Mouse (Mus musculus): Measurements from ENCODE around the gene Fez2. TPM values are rescaled to one million over a fixed set of nuclear protein-coding genes. Genes with fewer than 3 reads are reported as not detected.

The Fez2 gene
- polyA plus RNA-seq, 1 experiment from 2014 or later, result 60.5 TPM

DNA sequence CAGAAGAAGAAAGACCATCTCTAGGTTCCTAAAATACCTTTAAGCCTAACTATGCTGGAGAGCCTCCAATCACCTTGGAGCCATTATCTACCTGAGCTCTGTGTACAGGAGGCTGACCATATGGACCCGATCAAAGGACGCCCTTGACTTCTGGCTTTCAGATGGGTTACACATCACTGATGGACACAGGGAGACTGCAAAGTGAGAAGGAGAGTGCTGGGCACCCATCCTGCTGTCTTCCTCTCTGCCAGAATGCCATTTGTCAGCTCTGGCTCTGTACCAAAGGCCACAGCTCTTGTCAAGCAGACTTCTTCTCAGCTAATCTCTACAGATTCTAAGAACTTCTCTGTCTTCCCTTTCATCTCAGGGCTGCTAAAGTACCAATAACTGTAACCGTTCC lies 12.6 kb downstream of the Fez2 start:
- Histone ChIP-seq H3K9me3 (no peaks in the 10 kb centered on the region), H3K27ac (replicated peaks) (no peak overlapping the region), H3K27me3 (no peaks in the 10 kb centered on the region), H3K4me2 (no peak overlapping the region), H3K36me3 (peaks cover 5% of the 10 kb centered on the region; the same call in 1 of the 2 replicates), H3K4me3 (no peak overlapping the region), H3K4me1 (replicated peaks) (peaks cover 1% of the 10 kb centered on the region; the same call in 1 of the 2 replicates), H3K9ac (no peak overlapping the region)
- no peak for ATAC-seq (ENCODE audit: low FRiP score, low read depth)
- 88% methylated on average over 3 of the region's 3 CpGs for WGBS

DNA sequence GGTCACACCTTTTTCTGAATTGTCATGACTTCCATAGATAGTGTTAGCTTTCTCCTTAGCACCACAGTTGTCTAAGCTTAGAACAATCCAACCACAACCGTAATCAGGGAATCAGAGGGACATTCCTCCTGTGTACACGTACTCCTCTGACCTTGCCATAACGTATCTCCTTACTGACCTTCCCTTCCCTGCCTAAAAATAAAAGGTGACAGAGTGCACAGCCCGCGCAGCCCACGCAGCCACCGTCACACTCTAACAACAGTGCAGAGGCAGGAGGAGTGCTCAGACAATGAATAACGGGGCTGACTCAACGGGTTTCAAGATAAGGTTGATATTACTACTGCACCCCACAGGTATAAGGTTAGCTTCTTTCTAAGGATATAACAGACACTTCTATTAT lies 14.1 kb downstream of the Fez2 start:
- Histone ChIP-seq H3K9ac (no peak overlapping the region), H3K4me3 (no peak overlapping the region), H3K27me3 (no peaks in the 10 kb centered on the region), H3K4me1 (replicated peaks) (no peaks in the 10 kb centered on the region), H3K4me2 (no peak overlapping the region), H3K9me3 (no peaks in the 10 kb centered on the region), H3K27ac (replicated peaks) (no peak overlapping the region), H3K36me3 (peaks cover 8% of the 10 kb centered on the region; the same call in 1 of the 2 replicates)
- 91% methylated on average over 9 of the region's 9 CpGs for WGBS
- no peak for ATAC-seq (ENCODE audit: low FRiP score, low read depth)

DNA sequence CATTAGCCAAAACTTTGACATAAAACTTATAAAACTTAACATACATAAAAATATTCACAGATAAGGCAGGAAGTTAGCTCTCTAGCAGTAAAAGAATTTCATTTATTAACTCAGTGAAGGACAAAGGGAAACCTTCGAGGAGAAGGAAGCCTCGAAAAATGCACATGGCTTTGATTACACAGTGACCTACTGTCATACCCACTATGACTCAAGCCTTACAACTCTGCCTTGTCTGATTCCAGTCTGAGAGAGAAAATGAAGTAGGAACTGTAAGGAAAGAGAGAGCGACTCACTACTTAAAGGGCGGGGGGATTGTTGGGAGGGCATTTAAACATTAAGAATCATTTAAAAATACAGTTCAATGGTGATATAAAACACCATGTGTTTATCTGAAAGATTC lies 14.7 kb downstream of the Fez2 start:
- no peak overlapping the region for H3K27ac ChIP-seq (replicated peaks)
- 91% methylated on average over 4 of the region's 4 CpGs for WGBS
- no peak for ATAC-seq (ENCODE audit: low FRiP score, low read depth)

DNA sequence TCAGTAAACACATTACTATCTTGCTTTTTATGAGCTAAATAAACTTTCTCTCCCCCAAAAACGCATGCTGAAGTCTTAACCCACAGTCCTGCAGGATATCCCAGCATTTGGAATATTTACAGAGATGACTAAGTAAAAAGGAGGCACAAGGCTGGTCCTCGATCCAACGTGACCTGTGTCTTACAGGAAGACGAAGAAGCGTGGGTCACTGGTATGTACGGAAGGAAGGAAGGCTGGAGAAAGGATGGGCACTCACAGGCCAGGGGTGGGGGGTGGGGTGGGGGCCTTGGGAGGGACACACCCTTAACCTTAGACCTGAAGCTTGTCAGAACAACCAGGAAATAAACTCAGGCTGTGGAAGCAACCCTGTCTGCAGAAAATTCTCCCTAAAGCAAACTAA lies 15.8 kb downstream of the Fez2 start:
- Histone ChIP-seq H3K4me2 (no peak overlapping the region), H3K36me3 (peaks cover 8% of the 10 kb centered on the region; the same call in 1 of the 2 replicates), H3K9me3 (no peaks in the 10 kb centered on the region), H3K9ac (no peak overlapping the region), H3K27me3 (no peaks in the 10 kb centered on the region), H3K27ac (replicated peaks) (no peak overlapping the region), H3K4me3 (no peak overlapping the region), H3K4me1 (replicated peaks) (no peaks in the 10 kb centered on the region)
- 85% methylated on average over 6 of the region's 6 CpGs for WGBS
- ATAC-seq (ENCODE audit: low FRiP score, low read depth), result no peak

More for the DNA sequence above, 14.7 kb downstream of the Fez2 start:
- no peak overlapping the region for H3K4me2 ChIP-seq
- H3K27me3 ChIP-seq, result no peaks in the 10 kb centered on the region
- H3K36me3 ChIP-seq, result peaks cover 8% of the 10 kb centered on the region; the same call in 1 of the 2 replicates
- no peaks in the 10 kb centered on the region for H3K4me1 ChIP-seq (replicated peaks)
- H3K9me3 ChIP-seq, result no peaks in the 10 kb centered on the region
- H3K4me3 ChIP-seq, result no peak overlapping the region
- H3K9ac ChIP-seq, result no peak overlapping the region

DNA sequence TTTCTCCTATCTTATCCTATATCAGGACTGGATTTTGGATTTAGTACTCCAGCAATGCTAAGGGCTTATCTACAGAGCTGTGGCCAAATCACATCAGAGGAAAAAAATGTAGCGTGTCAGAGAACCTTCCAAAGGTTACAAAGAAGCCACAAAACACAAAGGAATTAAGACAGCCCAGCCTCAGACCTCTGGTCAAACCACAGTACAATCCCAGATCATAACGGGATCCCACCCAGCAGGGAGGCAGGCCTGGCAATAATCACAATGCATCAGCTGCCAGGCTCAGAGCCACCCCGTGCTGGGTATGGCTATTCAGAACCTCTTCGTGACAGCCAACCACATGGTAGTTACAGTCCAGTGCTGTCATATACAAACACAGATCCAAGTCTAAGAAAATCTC lies 16.2 kb downstream of the Fez2 start:
- peaks cover 8% of the 10 kb centered on the region; the same call in 1 of the 2 replicates for H3K36me3 ChIP-seq
- no peak overlapping the region for H3K4me2 ChIP-seq
- H3K9ac ChIP-seq, result no peak overlapping the region
- H3K27ac ChIP-seq (replicated peaks), result no peak overlapping the region
- no peak overlapping the region for H3K4me3 ChIP-seq
- H3K9me3 ChIP-seq, result no peaks in the 10 kb centered on the region
- WGBS, result 37% methylated on average over 4 of the region's 4 CpGs
- H3K27me3 ChIP-seq, result no peaks in the 10 kb centered on the region
- ATAC-seq (ENCODE audit: low FRiP score, low read depth), result peak; percentile 68
- H3K4me1 ChIP-seq (replicated peaks), result no peaks in the 10 kb centered on the region

DNA sequence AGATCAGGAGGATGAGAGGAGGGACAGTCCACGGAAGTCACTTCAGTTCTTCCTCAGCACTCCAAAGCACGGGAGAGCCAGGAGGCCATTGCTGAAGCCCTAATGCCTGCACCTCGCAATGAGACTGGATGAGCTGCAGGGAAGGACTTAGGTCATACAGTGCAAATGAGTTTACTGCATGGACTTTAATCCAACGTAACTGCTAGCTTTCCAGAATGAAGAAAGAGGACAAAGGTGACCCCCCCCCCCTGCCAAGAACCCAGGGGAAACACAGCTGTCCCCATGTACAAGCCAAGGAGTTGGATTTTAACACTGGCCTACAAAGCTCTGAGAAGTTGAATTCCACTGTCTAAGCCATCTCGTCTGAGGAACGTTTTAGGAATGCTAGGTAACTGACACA lies 16.6 kb downstream of the Fez2 start:
- ATAC-seq (ENCODE audit: low FRiP score, low read depth), result no peak
- Histone ChIP-seq H3K27me3 (no peaks in the 10 kb centered on the region), H3K4me3 (no peak overlapping the region), H3K4me2 (no peak overlapping the region), H3K9ac (no peak overlapping the region), H3K9me3 (no peaks in the 10 kb centered on the region), H3K4me1 (replicated peaks) (no peaks in the 10 kb centered on the region), H3K27ac (replicated peaks) (no peak overlapping the region), H3K36me3 (peaks cover 8% of the 10 kb centered on the region; the same call in 1 of the 2 replicates)
- WGBS, result 79% methylated on average over 6 of the region's 6 CpGs

DNA sequence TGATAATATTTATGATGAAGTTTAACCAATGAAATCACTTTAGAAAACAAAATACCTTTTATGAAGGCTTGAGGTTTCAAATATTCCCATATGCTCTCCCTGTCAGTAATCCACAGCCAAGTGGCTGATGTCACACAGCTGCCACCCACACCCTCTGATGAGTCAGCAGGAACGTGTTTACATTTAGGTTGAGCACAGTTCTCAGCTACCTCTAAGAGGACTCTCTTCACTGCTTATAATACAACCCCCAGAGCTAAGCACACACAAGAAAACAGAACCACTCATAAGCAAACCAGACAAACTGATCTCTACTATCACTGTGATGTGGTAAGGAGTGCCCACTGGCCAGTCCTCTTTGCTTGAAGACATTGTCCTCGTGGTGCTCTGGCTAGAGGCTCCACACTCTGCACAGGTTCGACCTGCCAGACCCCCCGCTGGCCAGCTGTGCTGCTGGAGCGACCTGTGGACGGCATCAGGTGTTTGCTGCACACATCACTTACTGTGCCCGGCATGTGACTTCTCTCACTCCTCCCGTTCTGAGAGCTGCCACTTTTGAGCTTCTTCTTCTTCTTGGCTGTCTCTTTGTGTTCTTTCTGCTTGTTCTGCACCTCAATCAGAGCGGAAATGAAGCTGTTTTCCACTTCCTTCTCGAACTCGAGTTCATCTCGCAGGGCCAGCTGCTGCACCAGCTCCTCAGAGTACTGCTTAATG lies 17.7 kb downstream of the Fez2 start:
- peaks cover 8% of the 10 kb centered on the region; the same call in 1 of the 2 replicates for H3K36me3 ChIP-seq
- 88% methylated on average over 12 of the region's 12 CpGs for WGBS
- ATAC-seq (ENCODE audit: low FRiP score, low read depth), result no peak

DNA sequence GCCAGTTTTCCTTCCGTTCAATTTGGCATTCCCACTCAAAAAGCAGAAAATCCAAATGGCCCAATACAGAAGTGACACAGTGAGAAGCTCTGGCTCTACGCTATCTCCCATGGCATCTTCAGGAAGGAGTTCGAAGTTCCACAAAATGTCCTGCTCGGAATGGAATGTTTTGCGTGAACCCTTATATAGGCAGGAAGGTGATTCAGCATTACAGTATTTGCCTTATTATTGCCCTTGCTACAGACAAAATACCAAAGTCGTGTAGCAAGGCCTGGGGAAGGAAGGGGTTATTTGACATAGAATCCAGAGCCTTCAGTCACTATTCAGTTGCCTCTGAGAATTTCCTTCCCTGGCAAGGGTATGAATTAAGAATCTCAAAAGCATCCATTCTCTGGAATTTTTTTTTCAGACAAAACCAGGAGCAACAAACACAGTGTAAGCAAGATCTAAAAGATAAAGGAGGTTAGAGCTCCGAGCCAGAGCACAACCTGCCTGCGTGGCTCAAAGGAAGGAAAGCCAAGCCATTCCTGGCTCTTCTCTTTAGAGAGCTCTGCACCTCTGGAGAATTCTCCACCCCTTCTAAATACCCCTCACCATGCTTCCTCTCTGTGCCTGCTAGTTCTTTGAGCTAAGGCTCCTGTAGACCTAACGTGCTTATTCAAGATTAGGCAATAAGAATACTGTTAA lies 25.4 kb downstream of the Fez2 start:
- H3K27ac ChIP-seq (replicated peaks), result no peak overlapping the region
- H3K27me3 ChIP-seq, result no peaks in the 10 kb centered on the region
- no peak overlapping the region for H3K9ac ChIP-seq
- no peaks in the 10 kb centered on the region for H3K36me3 ChIP-seq
- ATAC-seq (ENCODE audit: low FRiP score, low read depth), result no peak
- no peaks in the 10 kb centered on the region for H3K9me3 ChIP-seq
- H3K4me2 ChIP-seq, result no peak overlapping the region
- WGBS, result 78% methylated on average over 9 of the region's 9 CpGs
- no peaks in the 10 kb centered on the region for H3K4me1 ChIP-seq (replicated peaks)
- H3K4me3 ChIP-seq, result no peak overlapping the region

More for the DNA sequence above, 17.7 kb downstream of the Fez2 start:
- H3K9me3 ChIP-seq, result no peaks in the 10 kb centered on the region
- no peak overlapping the region for H3K27ac ChIP-seq (replicated peaks)
- H3K9ac ChIP-seq, result no peak overlapping the region
- no peaks in the 10 kb centered on the region for H3K4me1 ChIP-seq (replicated peaks)
- H3K4me3 ChIP-seq, result no peak overlapping the region
- no peak overlapping the region for H3K4me2 ChIP-seq
- no peaks in the 10 kb centered on the region for H3K27me3 ChIP-seq

DNA sequence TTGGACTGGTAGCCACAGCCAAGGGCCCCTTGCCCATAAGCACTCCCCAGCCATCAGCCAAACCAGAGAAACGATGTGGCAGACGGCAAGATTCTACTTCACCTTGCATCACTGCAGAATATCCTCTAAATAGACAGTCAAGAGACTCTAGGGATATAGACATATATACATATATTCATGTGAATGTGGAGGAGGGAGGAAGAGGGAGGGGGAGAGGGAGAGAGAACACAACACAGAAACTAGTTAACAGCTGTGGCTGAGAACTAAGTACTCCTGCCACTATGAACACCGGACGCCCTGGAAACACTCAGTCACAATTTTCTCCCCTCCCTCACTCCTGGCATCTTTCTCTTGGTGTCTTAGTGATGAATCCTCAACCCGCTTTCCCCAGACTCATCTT lies 28.4 kb downstream of the Fez2 start:
- H3K4me2 ChIP-seq, result no peak overlapping the region
- H3K9me3 ChIP-seq, result no peaks in the 10 kb centered on the region
- H3K27ac ChIP-seq (replicated peaks), result no peak overlapping the region
- H3K36me3 ChIP-seq, result no peaks in the 10 kb centered on the region
- no peak for ATAC-seq (ENCODE audit: low FRiP score, low read depth)
- no peaks in the 10 kb centered on the region for H3K27me3 ChIP-seq
- H3K4me1 ChIP-seq (replicated peaks), result no peaks in the 10 kb centered on the region
- 90% methylated on average over 5 of the region's 5 CpGs for WGBS
- H3K9ac ChIP-seq, result no peak overlapping the region
- H3K4me3 ChIP-seq, result no peak overlapping the region

DNA sequence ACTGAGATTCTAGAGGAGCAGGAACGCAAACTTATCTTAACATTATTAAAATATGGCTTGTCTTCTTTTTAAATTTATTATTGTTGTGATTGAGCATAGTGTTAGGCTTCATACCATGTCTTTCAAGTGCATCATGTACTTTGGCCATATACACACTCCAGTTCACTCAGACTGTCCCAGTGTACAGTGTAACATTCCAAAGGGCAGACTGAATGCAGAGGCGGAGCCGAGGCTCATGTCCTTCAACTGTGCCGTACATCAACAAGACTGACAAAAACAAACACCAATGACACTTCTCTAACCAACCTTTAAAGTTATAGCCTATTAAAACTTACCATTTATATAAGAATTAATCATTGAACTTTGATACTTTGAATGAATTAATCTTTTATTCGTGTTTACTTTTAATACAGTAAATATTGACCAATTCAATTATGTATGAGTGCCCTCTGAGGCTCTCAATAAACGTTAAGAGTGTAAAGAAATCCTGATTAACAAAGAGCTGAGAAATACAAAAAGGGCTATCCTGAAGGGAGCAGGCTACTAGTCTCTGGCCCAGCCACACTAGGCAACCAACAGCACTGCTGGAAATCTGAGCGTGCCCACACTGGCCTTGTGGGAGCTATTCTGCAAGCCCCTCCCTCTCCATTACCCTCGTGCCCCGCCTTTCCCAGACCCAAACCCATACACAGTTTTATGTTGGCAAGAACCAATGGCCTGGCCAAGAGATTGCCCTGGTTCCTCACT lies 29.7 kb downstream of the Fez2 start:
- H3K9ac ChIP-seq, result no peak overlapping the region
- no peaks in the 10 kb centered on the region for H3K27me3 ChIP-seq
- H3K4me1 ChIP-seq (replicated peaks), result no peaks in the 10 kb centered on the region
- H3K36me3 ChIP-seq, result no peaks in the 10 kb centered on the region
- ATAC-seq (ENCODE audit: low FRiP score, low read depth), result no peak
- no peaks in the 10 kb centered on the region for H3K9me3 ChIP-seq
- no peak overlapping the region for H3K4me3 ChIP-seq
- 88% methylated on average over 9 of the region's 9 CpGs for WGBS
- no peak overlapping the region for H3K4me2 ChIP-seq
- no peak overlapping the region for H3K27ac ChIP-seq (replicated peaks)

DNA sequence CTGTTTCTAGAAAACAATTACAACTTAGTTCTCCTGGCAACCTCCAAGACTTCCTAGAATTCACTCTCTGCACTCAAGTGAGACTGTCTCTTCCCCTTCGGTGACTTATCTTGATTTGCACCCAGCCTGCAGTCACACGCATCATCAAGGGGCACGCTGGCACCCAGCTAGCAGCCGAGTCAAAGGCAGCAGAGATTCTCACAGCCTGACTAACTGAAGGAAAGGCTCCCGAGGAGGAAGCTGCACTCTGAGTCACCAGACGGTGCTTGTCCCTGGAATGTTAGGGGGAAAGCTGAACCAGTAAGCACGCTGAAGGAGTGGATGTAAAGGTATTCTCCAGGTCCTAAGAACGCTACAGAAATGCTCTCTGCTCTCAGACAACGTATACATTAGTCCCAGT lies 30.3 kb downstream of the Fez2 start:
- ATAC-seq (ENCODE audit: low FRiP score, low read depth), result no peak
- Histone ChIP-seq H3K9me3 (no peaks in the 10 kb centered on the region), H3K4me3 (no peak overlapping the region), H3K27ac (replicated peaks) (no peak overlapping the region), H3K4me1 (replicated peaks) (no peaks in the 10 kb centered on the region), H3K27me3 (no peaks in the 10 kb centered on the region), H3K36me3 (no peaks in the 10 kb centered on the region), H3K9ac (no peak overlapping the region), H3K4me2 (no peak overlapping the region)
- WGBS, result 79% methylated on average over 9 of the region's 9 CpGs

DNA sequence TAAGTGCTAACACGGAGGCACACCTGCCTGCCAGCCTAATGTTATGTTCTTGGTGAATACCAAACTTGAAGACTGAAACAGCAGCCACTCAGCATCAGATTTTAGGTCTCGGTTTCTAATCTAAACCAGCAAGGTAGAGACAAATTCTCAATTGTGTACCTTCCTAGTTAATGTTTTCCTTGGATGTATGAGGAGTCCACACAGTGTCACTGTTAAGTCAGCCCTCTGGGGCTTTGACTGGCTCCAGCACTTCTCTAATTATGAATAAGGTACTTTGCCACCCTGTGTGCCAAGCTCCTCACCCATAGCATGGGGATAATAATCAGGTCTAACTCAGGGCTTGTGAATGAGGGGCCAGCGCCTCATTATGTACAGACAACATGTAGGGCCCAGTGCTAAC lies 35.6 kb downstream of the Fez2 start:
- Histone ChIP-seq H3K27ac (replicated peaks) (no peak overlapping the region), H3K4me1 (replicated peaks) (no peaks in the 10 kb centered on the region), H3K9ac (no peak overlapping the region), H3K4me2 (no peak overlapping the region), H3K36me3 (0 out of 2 replicates have a peak, but pooled peaks cover 4% of the 10 kb centered on the region), H3K27me3 (no peaks in the 10 kb centered on the region), H3K9me3 (no peaks in the 10 kb centered on the region), H3K4me3 (no peak overlapping the region)
- ATAC-seq (ENCODE audit: low FRiP score, low read depth), result no peak
- WGBS, result 89% methylated on average over 3 of the region's 3 CpGs
